Mouse (Mus musculus) limb, embryonic 13.5 days (tissue): ENCODE results near the gene Tma16. TPM values are rescaled to one million over a fixed set of nuclear protein-coding genes. Genes with fewer than 3 reads are reported as not detected.

Experiments used
- polyA plus RNA-seq: library from polyadenylated mRNA; unstranded; fragments of >200 nt; fragmentation: Nextera tagmentation; extraction: Ambion mirVana; gene quantifications from 2 replicates; pipeline ENCODE4 v1.2.1, GENCODE M21; 2015

Tma16 gene
- polyA plus RNA-seq, 1 experiment from 2014 or later = 15.1 TPM

Other genes starting within 250 kb of the Tma16 start
- gene Tktl2, start 25.2 kb upstream of the Tma16 start, polyA plus RNA-seq = not detected in 2 replicates
- 0.06 TPM in 1 of 2 replicates, not detected in the other for gene Npy5r, start 201.6 kb upstream of the Tma16 start, polyA plus RNA-seq
- gene Npy1r, start 210.7 kb upstream of the Tma16 start, polyA plus RNA-seq = 1.4 and 1.8 TPM in 2 replicates